Mouse (Mus musculus): Measurements from ENCODE around the gene Kctd18. TPM values are rescaled to one million over a fixed set of nuclear protein-coding genes. Genes with fewer than 3 reads are reported as not detected.
"Not testable (repeated sequence)": the region's sequence is repeated elsewhere in the genome, so short reads cannot be mapped to it uniquely, and the experiment has no call there.

Kctd18 gene
- total and polyA plus RNA-seq, 2 experiments from 2014 or later: 26.0 to 27.2 TPM

DNA sequence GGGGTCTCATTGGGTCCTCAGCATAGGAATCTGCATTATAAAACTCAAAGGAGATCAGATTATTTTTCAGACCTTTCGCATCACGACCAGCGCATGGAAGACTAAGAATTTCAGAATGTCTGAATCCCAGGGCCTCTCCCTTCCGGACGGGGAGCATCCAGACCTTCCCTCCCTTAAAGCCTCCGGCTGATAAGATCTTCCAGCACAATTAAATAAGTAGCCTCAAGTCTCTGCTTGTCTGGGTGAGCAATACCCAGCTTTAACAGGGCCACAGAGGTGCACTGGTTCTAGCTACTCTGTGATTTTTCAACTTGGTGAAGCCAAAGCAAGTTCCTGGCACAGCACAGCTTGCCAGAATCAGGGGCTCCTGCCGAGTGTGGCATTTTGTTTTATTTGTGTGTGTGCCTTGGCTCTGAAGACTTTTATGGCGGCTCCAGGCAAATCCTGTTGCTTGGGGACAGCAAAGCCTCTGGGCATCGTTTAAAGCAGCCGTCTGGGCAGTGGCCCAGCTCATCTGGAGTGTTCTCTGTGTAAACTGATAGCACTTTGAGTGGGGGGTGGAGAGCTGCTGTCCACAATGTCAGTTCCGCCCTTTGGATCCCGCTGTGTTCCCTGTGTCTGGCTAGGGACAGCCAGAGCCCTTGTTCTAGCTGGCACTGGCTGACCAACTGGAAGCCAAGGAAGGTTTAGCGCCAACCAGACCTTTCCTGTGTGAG, 11.6 kb upstream of the Kctd18 start:
- Histone ChIP-seq H3K27me3 (ENCODE audit: insufficient read depth, low read length) (no peaks in the 10 kb centered on the region), H3K9ac (replicated peaks; ENCODE audit: low read length) (no peak overlapping the region), H3K9me3 (ENCODE audit: low read length) (no peaks in the 10 kb centered on the region), H3K36me3 (ENCODE audit: insufficient read depth, low read length) (no peaks in the 10 kb centered on the region), H3K27ac (peak overlapping the region; percentile 62; the same call in 1 of the 2 replicates), H3K4me3 (ENCODE audit: low read length) (0 out of 2 replicates have a peak overlapping the region, but pooled peaks have one; percentile 8), H3K4me2 (ENCODE audit: low read depth, low read length) (peak overlapping the region; percentile 47), H3K4me1 (ENCODE audit: insufficient read depth, low read length) (no peaks in the 10 kb centered on the region)
- 29% methylated on average over 13 of the region's 13 CpGs for WGBS
- peak; percentile 88 for ATAC-seq
- TF ChIP-seq CTCF (IDR thresholded peaks at IDR 0.05; ENCODE audit: low read depth): no peak
- peak; percentile 83 for DNase-seq (ENCODE audit: low spot score)

DNA sequence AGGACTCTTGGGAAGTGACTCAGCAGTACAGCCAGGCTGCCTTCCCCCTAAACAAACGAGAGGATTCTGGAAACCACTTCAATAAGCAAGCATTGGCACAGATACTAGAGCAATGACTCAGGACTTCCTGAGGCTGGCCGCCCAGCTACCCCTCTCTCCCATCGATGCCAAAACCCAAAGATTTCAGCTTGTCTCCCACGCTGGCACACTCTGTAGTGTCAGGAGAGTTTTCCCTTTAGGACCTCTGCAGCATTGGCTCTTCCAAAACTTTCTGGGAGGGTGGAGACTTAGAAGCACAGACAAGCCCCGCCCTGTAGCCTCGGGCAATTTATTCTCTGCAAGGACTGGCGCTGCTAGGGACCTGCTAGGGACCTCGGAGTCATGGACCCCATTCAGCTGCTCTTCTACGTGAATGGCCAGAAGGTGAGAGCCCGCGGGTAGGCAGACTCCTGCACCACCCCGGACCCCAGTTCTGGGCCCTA, 10.9 kb upstream of the Kctd18 start, which contains the start of gene Aox1:
Gene Aox1 (plus strand): TSS at position 296 of the 482 bp plus-strand sequence.
- Histone ChIP-seq H3K4me1 (ENCODE audit: insufficient read depth, low read length) (no peaks in the 10 kb centered on the region), H3K4me2 (ENCODE audit: low read depth, low read length) (peak within 1 kb of the TSS; percentile 47), H3K9ac (replicated peaks; ENCODE audit: low read length) (no peak within 1 kb of the TSS), H3K27ac (peak within 1 kb of the TSS; percentile 62; the same call in 1 of the 2 replicates), H3K9me3 (ENCODE audit: low read length) (no peaks in the 10 kb centered on the region), H3K27me3 (ENCODE audit: insufficient read depth, low read length) (no peaks in the 10 kb centered on the region), H3K36me3 (ENCODE audit: insufficient read depth, low read length) (no peaks in the 10 kb centered on the region), H3K4me3 (ENCODE audit: low read length) (0 out of 2 replicates have a peak within 1 kb of the TSS, but pooled peaks have one; percentile 8)
- DNase-seq (ENCODE audit: low spot score) (peak; percentile 75), ATAC-seq (peak; percentile 84)
- TF ChIP-seq CTCF (IDR thresholded peaks at IDR 0.05; ENCODE audit: low read depth): no peak
- WGBS: 14% methylated on average over 12 of the region's 12 CpGs

GRCm38 (mm10) chr1:58027707-58028106, 9.0 kb upstream of the Kctd18 start:
- ATAC-seq (no peak), DNase-seq (ENCODE audit: low spot score) (no peak)
- Histone ChIP-seq H3K27me3 (ENCODE audit: insufficient read depth, low read length) (no peaks in the 10 kb centered on the region), H3K4me2 (ENCODE audit: low read depth, low read length) (no peak overlapping the region), H3K9me3 (ENCODE audit: low read length) (no peaks in the 10 kb centered on the region), H3K27ac (no peak overlapping the region), H3K4me3 (ENCODE audit: low read length) (no peak overlapping the region), H3K9ac (replicated peaks; ENCODE audit: low read length) (no peak overlapping the region), H3K36me3 (ENCODE audit: insufficient read depth, low read length) (no peaks in the 10 kb centered on the region), H3K4me1 (ENCODE audit: insufficient read depth, low read length) (no peaks in the 10 kb centered on the region)
- no peak for TF ChIP-seq CTCF (IDR thresholded peaks at IDR 0.05; ENCODE audit: low read depth)
- 87% methylated on average over 7 of the region's 7 CpGs for WGBS

DNA sequence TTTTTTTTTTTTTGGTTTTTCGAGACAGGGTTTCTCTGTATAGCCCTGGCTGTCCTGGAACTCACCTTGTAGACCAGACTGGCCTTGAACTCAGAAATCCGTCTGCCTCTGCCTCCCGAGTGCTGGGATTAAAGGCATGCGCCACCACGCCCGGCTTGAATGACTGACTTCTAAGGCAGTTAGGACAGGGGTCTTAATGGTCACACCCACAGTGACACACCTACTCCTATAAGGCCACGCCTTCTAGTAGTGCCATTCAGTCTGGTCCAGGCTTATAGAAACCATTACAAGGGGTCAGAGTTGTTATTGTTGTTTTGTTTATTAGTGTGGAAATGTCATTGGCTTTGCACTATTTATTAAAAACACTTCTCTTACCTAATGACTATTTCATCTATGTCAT, 12.4 kb downstream of the Kctd18 start:
- 94% methylated on average over 6 of the region's 7 CpGs for WGBS
- H3K4me1 ChIP-seq (ENCODE audit: insufficient read depth, low read length); DNase-seq (ENCODE audit: low spot score); H3K9me3 ChIP-seq (ENCODE audit: low read length); H3K27ac ChIP-seq; ATAC-seq; H3K4me2 ChIP-seq (ENCODE audit: low read depth, low read length); H3K9ac ChIP-seq (replicated peaks; ENCODE audit: low read length); H3K4me3 ChIP-seq (ENCODE audit: low read length); H3K36me3 ChIP-seq (ENCODE audit: insufficient read depth, low read length); H3K27me3 ChIP-seq (ENCODE audit: insufficient read depth, low read length): not testable (repeated sequence)

DNA sequence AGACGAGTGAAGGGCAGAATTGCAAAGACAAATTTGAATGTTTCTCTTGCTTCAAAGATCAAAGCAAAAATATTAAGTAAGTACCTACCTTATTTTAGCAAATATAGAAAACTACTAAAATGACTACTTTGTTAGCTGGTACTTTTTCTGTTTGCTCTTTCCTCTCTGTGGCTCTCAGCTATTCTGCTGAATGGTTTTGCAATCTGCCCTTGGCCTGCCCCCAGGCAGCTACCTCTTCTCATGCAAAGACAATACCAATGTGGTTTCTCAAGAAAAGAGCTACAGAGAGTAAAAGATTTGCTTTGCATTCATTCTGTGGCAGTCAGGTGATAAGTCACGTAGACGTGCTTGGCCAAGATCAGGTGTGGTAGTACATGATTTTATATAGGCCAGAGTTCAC, 20.6 kb downstream of the Kctd18 start:
- ATAC-seq: no peak

GRCm38 (mm10) chr1:57996133-57996615, 22.6 kb downstream of the Kctd18 start:
- peak overlapping the region; percentile 83 for H3K4me3 ChIP-seq (ENCODE audit: low read length)
- no peak for ATAC-seq
- no peaks in the 10 kb centered on the region for H3K36me3 ChIP-seq (ENCODE audit: insufficient read depth, low read length)
- H3K9me3 ChIP-seq (ENCODE audit: low read length): no peaks in the 10 kb centered on the region
- no peaks in the 10 kb centered on the region for H3K27me3 ChIP-seq (ENCODE audit: insufficient read depth, low read length)
- WGBS: under 1% methylated on average over 29 of the region's 29 CpGs
- H3K9ac ChIP-seq (replicated peaks; ENCODE audit: low read length): peak overlapping the region; percentile 50
- H3K27ac ChIP-seq: peak overlapping the region; percentile 93; the same call in 1 of the 2 replicates
- no peak for DNase-seq (ENCODE audit: low spot score)
- H3K4me2 ChIP-seq (ENCODE audit: low read depth, low read length): peak overlapping the region; percentile 92
- no peak for TF ChIP-seq CTCF (IDR thresholded peaks at IDR 0.05; ENCODE audit: low read depth)
- no peaks in the 10 kb centered on the region for H3K4me1 ChIP-seq (ENCODE audit: insufficient read depth, low read length)

More for the DNA sequence above, 20.6 kb downstream of the Kctd18 start:
- Histone ChIP-seq H3K9ac (replicated peaks; ENCODE audit: low read length) (no peak overlapping the region), H3K4me1 (ENCODE audit: insufficient read depth, low read length) (no peaks in the 10 kb centered on the region), H3K4me2 (ENCODE audit: low read depth, low read length) (no peak overlapping the region), H3K27ac (no peak overlapping the region), H3K9me3 (ENCODE audit: low read length) (no peaks in the 10 kb centered on the region), H3K4me3 (ENCODE audit: low read length) (no peak overlapping the region), H3K36me3 (ENCODE audit: insufficient read depth, low read length) (no peaks in the 10 kb centered on the region), H3K27me3 (ENCODE audit: insufficient read depth, low read length) (no peaks in the 10 kb centered on the region)
- DNase-seq (ENCODE audit: low spot score): no peak
- TF ChIP-seq CTCF (IDR thresholded peaks at IDR 0.05; ENCODE audit: low read depth): no peak
- WGBS: 87% methylated on average over 3 of the region's 3 CpGs
